ENCODE assay signal across 9 mouse cellular contexts in genomic region chr7:25486186-25486585, GRCm38 (mm10). TPM values are rescaled to one million over a fixed set of nuclear protein-coding genes. Genes with fewer than 3 reads are reported as not detected.
DNase-seq lines count a peak whose midpoint lies in the region; ATAC-seq lines count a peak whose summit lies in the region.
"Had no signal": no experiment of that assay in that cellular context is flagged by ENCODE, and none has a peak within 500 bp of the region (broad histone marks: within the 10 kb centered on the region; RNA-seq: fewer than 3 reads in every experiment).

No protein-coding gene starts in this region.

- intact Hi-C loops in gastrocnemius, postnatal 36 days (cut with DNase I): loop anchor here (10.0 kb wide), 1 partner anchor 119 kb away; no protein-coding TSS in a partner anchor

- H3K4me1 ChIP-seq in forebrain, embryonic 15.5 days: no peaks in the 10 kb centered on the region

- H3K27me3 ChIP-seq in forebrain, embryonic 15.5 days: no peaks in the 10 kb centered on the region

- no peak overlapping the region for H3K9ac ChIP-seq in forebrain, embryonic 15.5 days (replicated peaks)

- no peak overlapping the region for H3K27ac ChIP-seq in forebrain, embryonic 15.5 days (replicated peaks)

- no peak overlapping the region for H3K4me3 ChIP-seq in forebrain, embryonic 15.5 days
- H3K4me3 ChIP-seq: myocyte had no signal

- peak; percentile 22 for DNase-seq in gastrocnemius, adult 18-20 months (ENCODE audit: low spot score)
- DNase-seq in gastrocnemius, postnatal 36 days: no peak
- peak; percentile 17 for DNase-seq in right cerebral cortex, adult 18-20 months
- no peak for DNase-seq in right cerebral cortex, postnatal 25 days
- DNase-seq in lung, postnatal 14 days: peak; percentile 54

- ATAC-seq in common myeloid progenitor, adult 5-6 weeks (replicated peaks; ENCODE audit: low read depth, poor library complexity, severe bottlenecking): peak; percentile 63; the same call in 1 of the 2 replicates
- no peak for ATAC-seq in megakaryocyte-erythroid progenitor cell, adult 5-6 weeks (replicated peaks; ENCODE audit: low FRiP score, low TSS enrichment, poor library complexity, severe bottlenecking)
- ATAC-seq in forebrain, embryonic 15.5 days (replicated peaks): no peak

- no peaks in the 10 kb centered on the region for H3K9me3 ChIP-seq in forebrain, embryonic 15.5 days

- H3K4me2 ChIP-seq in forebrain, embryonic 15.5 days (replicated peaks): no peak overlapping the region

- no peaks in the 10 kb centered on the region for H3K36me3 ChIP-seq in forebrain, embryonic 15.5 days

- 20% methylated on average over 1 of the region's 1 CpGs for WGBS in forebrain, embryonic 15.5 days

RNA-seq across cellular contexts. Expression of gene Ceacam1, which starts 8.8 kb away (rescaled TPM):
- 1 to 10 TPM; 2.7 to 4.4 TPM for total RNA-seq in gastrocnemius, adult 18-20 months (2021)
- total RNA-seq in gastrocnemius, postnatal 36 days (2021): 1 to 10 TPM; 3.0 to 6.1 TPM
- 4.4 and 6.9 TPM in 2 replicates for total RNA-seq in common myeloid progenitor, adult 5-6 weeks (2017)
- total RNA-seq in megakaryocyte-erythroid progenitor cell, adult 5-6 weeks (2014; fragmentation: Nextera tagmentation): 6.6 and 6.8 TPM in 2 replicates
- total RNA-seq in megakaryocyte-erythroid progenitor cell, adult 5-6 weeks (2017): 1.3 and 6.4 TPM in 2 replicates
- polyA plus RNA-seq in forebrain, embryonic 15.5 days (2015; fragmentation: Nextera tagmentation; extraction: Ambion mirVana): 0.55 and 0.92 TPM in 2 replicates
- polyA plus RNA-seq: myocyte had no signal

RNA-seq across cellular contexts. Expression of gene Ceacam2, which starts 53.5 kb away (rescaled TPM):
- 1 to 10 TPM in 1 of 2 experiments, under 1 TPM in 1; 0.46 to 1.1 TPM for total RNA-seq in gastrocnemius, adult 18-20 months (2021)
- under 1 TPM; 0.64 to 0.79 TPM for total RNA-seq in gastrocnemius, postnatal 36 days (2021)
- total RNA-seq in common myeloid progenitor, adult 5-6 weeks (2017): not detected in 2 replicates
- total RNA-seq in megakaryocyte-erythroid progenitor cell, adult 5-6 weeks (2014; fragmentation: Nextera tagmentation): not detected in 2 replicates
- total RNA-seq in megakaryocyte-erythroid progenitor cell, adult 5-6 weeks (2017): not detected in 2 replicates
- polyA plus RNA-seq in forebrain, embryonic 15.5 days (2015; fragmentation: Nextera tagmentation; extraction: Ambion mirVana): 0.10 and 0.23 TPM in 2 replicates
- polyA plus RNA-seq: myocyte had no signal

Comparison
In these comparisons a context has a peak if more than half of its experiments do, and no peak if none do; other contexts are left out.
1. DNase-seq: peak in gastrocnemius, adult 18-20 months (single experiment), right cerebral cortex, adult 18-20 months (single experiment) and lung, postnatal 14 days (single experiment); none in gastrocnemius, postnatal 36 days (0 of 2) and right cerebral cortex, postnatal 25 days (single experiment).